Mouse (Mus musculus): ENCODE measurements around the gene Grap2. TPM values are rescaled to one million over a fixed set of nuclear protein-coding genes. Genes with fewer than 3 reads are reported as not detected.

The Grap2 gene
- polyA plus RNA-seq, 1 experiment from 2014 or later, result 0.86 TPM

DNA sequence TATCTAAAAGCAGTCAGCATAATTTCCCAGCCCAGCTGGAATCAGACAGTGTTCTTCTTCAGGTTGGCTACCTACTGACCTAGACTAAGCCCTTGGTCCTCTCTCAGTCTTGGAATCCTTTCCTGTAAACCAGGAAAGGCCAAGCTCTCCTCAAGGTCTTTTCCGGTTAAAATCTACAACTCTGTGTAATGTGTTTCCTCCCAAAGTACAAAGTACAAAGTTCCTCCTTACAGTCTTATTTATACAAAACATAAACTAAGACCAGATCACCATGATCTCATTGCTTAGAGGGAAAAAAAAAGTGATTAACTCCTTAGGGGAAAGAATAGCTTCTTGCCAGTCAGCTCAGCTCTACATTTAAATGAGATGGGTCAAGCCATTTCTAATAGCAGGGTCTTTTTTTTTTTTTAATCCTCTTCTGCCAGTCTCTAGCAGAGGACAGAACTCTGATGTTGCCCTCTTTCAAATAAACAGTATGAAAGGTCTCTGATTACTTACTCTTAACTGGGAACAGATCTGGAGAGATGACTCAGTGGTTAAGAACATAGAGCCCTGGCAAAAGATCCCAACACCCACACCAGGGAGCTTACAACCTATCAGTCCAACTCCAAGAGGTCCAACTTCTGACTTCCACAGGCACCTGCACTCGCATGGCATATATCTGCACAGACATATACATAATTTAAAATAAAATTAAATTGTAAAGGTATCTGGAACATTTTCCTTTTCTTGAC, 69.5 kb downstream of the Grap2 start:
- peaks cover 21% of the 10 kb centered on the region for H3K4me1 ChIP-seq (ENCODE audit: control insufficient read depth, insufficient read depth, low read length)
- 49% methylated on average over 2 of the region's 2 CpGs for WGBS
- H3K4me2 ChIP-seq (ENCODE audit: low read depth, low read length), result no peak overlapping the region
- H3K9me3 ChIP-seq (ENCODE audit: control insufficient read depth, low read length), result no peaks in the 10 kb centered on the region
- no peak overlapping the region for H3K4me3 ChIP-seq (ENCODE audit: low read length)
- H3K27ac ChIP-seq (ENCODE audit: low read length), result peak overlapping the region; percentile 60; the same call in 1 of the 2 replicates
- no peaks in the 10 kb centered on the region for H3K27me3 ChIP-seq (replicated peaks; ENCODE audit: control insufficient read depth, insufficient read depth, low read length)
- no peaks in the 10 kb centered on the region for H3K36me3 ChIP-seq (ENCODE audit: control insufficient read depth, insufficient read depth, low read length)
- no peak overlapping the region for H3K9ac ChIP-seq (ENCODE audit: low read depth, low read length)
- peak; percentile 34; the same call in 1 of the 2 replicates for ATAC-seq

DNA sequence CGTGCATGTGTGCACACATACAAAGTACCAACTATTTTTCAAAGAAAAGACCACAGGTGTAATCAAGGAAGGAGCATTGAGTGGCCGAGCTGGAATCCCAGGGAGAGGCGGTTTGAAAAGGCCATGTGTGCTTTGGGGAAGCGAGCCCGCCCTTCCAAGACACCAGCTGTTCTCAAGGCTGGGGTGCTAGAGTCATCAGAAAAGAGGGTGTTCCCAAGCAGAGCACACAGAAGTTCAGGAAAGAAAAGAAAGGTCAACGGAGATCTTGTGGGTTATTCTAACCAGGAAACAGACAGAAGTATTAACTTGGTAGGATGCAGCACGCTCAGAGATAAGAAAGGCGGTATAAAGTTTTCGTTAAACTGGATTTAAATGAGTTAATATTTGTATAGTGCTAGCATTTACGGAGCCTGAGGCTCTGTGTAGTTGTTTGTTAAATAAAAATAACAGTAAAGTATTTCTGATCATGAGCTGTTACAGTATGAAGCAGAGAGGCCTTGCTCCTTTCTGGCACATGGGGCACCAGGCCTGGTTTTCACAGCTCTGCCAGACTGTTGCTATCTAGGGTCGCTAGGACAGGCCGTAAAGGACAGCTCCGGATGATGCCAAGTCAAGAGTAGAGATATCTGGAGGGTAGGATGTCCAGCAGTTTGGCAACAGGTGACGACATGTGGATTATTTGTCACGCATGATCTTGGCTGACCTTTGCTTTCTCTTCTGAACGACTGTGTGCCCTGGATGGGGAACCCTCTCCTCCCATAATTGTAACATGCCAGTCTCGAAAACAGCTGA, 72.8 kb downstream of the Grap2 start:
- WGBS, result 71% methylated on average over 17 of the region's 17 CpGs
- no peaks in the 10 kb centered on the region for H3K36me3 ChIP-seq (ENCODE audit: control insufficient read depth, insufficient read depth, low read length)
- H3K4me2 ChIP-seq (ENCODE audit: low read depth, low read length), result no peak overlapping the region
- no peak overlapping the region for H3K27ac ChIP-seq (ENCODE audit: low read length)
- no peaks in the 10 kb centered on the region for H3K9me3 ChIP-seq (ENCODE audit: control insufficient read depth, low read length)
- no peak overlapping the region for H3K4me3 ChIP-seq (ENCODE audit: low read length)
- H3K27me3 ChIP-seq (replicated peaks; ENCODE audit: control insufficient read depth, insufficient read depth, low read length), result no peaks in the 10 kb centered on the region
- no peak overlapping the region for H3K9ac ChIP-seq (ENCODE audit: low read depth, low read length)
- peak; percentile 49 for ATAC-seq
- peaks cover 14% of the 10 kb centered on the region for H3K4me1 ChIP-seq (ENCODE audit: control insufficient read depth, insufficient read depth, low read length)

DNA sequence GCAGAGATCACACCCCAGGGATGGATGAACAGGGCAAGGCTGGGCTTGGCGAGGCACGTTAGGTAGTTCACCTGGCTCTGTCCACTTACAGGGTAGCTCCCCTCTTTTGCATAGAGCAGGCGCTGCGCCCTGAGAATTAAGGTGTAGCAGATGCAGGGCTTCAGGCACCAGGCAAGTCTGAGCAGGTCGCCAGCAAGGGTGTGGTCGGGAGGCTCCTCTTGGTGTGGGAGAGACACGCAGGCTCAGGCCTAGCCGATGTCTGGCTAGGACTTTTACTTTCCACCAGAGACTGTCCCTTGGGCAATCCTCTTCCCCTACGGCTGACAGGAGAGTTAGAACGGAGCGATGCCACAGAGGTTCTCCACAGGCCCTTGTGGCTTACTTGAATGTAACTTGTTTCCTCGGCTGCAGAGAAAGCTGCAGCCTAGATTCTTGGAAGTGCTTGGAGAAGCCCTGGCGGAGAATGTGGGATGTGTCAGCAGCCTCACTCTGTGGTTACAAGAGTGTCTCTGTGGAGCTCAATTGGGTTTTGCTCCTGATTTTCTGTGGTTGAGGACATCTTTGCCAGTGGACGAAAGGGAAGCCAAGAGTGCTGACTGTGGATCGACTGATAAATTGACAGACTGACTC, 76.7 kb downstream of the Grap2 start:
- Histone ChIP-seq H3K4me1 (ENCODE audit: control insufficient read depth, insufficient read depth, low read length) (0 out of 2 replicates have a peak, but pooled peaks cover 6% of the 10 kb centered on the region), H3K4me3 (ENCODE audit: low read length) (no peak overlapping the region), H3K27ac (ENCODE audit: low read length) (no peak overlapping the region), H3K4me2 (ENCODE audit: low read depth, low read length) (no peak overlapping the region), H3K36me3 (ENCODE audit: control insufficient read depth, insufficient read depth, low read length) (no peaks in the 10 kb centered on the region), H3K9ac (ENCODE audit: low read depth, low read length) (0 out of 2 replicates have a peak overlapping the region, but pooled peaks have one; percentile 10), H3K27me3 (replicated peaks; ENCODE audit: control insufficient read depth, insufficient read depth, low read length) (0 out of 2 replicates have a peak, but pooled peaks cover 2% of the 10 kb centered on the region), H3K9me3 (ENCODE audit: control insufficient read depth, low read length) (no peaks in the 10 kb centered on the region)
- 68% methylated on average over 15 of the region's 15 CpGs for WGBS
- ATAC-seq, result no peak

DNA sequence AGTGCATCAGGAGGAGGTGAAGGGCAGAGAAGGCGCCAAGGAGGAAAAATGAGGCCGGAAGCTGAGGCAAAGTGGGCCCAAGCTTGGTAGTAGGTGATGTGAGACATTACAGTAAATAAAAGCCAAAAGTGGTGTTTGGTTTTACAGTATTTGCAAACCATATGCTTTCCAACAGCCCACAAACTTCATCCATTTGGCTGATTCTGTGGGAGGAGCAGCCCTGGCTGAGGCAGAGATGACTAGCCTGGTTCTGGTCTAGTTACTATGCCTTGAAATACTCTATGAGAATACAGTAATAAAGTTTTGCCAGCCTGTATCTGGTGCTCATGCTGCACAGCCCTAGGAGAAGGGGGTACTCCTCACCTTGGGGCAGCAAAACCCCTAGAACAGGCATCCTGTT, 78.0 kb downstream of the Grap2 start:
- no peak for ATAC-seq
- H3K4me1 ChIP-seq (ENCODE audit: control insufficient read depth, insufficient read depth, low read length), result 0 out of 2 replicates have a peak, but pooled peaks cover 6% of the 10 kb centered on the region
- H3K4me3 ChIP-seq (ENCODE audit: low read length), result no peak overlapping the region
- H3K9ac ChIP-seq (ENCODE audit: low read depth, low read length), result no peak overlapping the region
- H3K9me3 ChIP-seq (ENCODE audit: control insufficient read depth, low read length), result no peaks in the 10 kb centered on the region
- H3K4me2 ChIP-seq (ENCODE audit: low read depth, low read length), result no peak overlapping the region
- no peak overlapping the region for H3K27ac ChIP-seq (ENCODE audit: low read length)
- no peaks in the 10 kb centered on the region for H3K36me3 ChIP-seq (ENCODE audit: control insufficient read depth, insufficient read depth, low read length)
- H3K27me3 ChIP-seq (replicated peaks; ENCODE audit: control insufficient read depth, insufficient read depth, low read length), result 0 out of 2 replicates have a peak, but pooled peaks cover 2% of the 10 kb centered on the region
- WGBS, result 91% methylated on average over 2 of the region's 2 CpGs

DNA sequence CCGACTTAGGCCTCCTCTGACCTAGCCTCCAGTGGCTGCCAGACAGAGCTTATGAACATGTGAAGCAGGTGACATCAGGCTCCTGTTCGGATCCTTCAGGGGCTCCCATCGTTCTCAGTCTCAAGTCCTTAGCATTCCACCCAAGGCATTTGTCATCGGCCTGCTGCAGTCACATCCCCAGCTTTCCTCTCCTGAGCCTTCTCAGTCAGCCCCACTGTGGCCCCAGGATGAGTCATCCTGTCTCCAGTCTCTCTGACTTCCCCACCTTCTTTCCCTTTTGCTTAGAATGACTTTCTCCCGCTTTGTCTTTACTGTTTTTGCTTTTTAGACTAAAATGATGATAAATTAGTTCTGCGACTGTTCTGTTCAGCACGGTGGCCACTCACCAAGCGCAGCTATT, 81.5 kb downstream of the Grap2 start:
- H3K27me3 ChIP-seq (replicated peaks; ENCODE audit: control insufficient read depth, insufficient read depth, low read length), result 0 out of 2 replicates have a peak, but pooled peaks cover 2% of the 10 kb centered on the region
- WGBS, result 60% methylated on average over 8 of the region's 8 CpGs
- 0 out of 2 replicates have a peak, but pooled peaks cover 6% of the 10 kb centered on the region for H3K4me1 ChIP-seq (ENCODE audit: control insufficient read depth, insufficient read depth, low read length)
- no peak overlapping the region for H3K9ac ChIP-seq (ENCODE audit: low read depth, low read length)
- no peak overlapping the region for H3K27ac ChIP-seq (ENCODE audit: low read length)
- no peaks in the 10 kb centered on the region for H3K9me3 ChIP-seq (ENCODE audit: control insufficient read depth, low read length)
- no peaks in the 10 kb centered on the region for H3K36me3 ChIP-seq (ENCODE audit: control insufficient read depth, insufficient read depth, low read length)
- no peak overlapping the region for H3K4me3 ChIP-seq (ENCODE audit: low read length)
- no peak overlapping the region for H3K4me2 ChIP-seq (ENCODE audit: low read depth, low read length)
- ATAC-seq, result no peak

DNA sequence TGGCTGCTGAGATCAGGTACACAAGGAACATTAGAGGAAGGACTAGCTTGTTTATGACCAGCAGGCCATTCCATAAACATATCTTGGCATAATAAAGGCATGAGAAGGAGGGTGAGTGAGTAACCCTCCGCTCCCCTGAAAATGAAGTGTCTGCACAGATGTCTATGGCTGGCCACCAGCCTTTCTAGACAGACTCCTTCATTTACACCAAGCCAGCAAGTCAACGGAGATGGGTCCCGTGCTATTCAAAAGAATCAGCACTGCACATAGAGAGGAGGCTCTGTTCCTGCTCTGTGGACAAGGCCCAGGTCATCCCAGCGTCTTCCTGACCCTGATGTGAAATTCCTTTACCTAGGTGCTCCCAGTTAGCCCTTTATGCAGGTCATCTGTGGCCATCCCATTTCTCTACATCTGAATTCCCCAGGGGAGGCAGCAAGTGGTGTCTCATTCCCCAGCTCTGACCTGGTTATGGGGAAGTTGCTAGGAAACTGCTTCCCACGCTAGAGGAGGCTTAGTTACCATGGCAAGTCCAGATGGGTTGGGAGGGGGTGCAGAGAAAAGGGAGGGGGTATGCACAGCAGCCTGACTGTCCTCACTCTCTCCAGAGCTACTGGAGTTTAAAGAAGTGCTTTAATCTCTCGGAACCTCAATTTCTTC, 86.5 kb downstream of the Grap2 start:
- Histone ChIP-seq H3K4me3 (ENCODE audit: low read length) (no peak overlapping the region), H3K4me1 (ENCODE audit: control insufficient read depth, insufficient read depth, low read length) (0 out of 2 replicates have a peak, but pooled peaks cover 4% of the 10 kb centered on the region), H3K36me3 (ENCODE audit: control insufficient read depth, insufficient read depth, low read length) (no peaks in the 10 kb centered on the region), H3K9ac (ENCODE audit: low read depth, low read length) (no peak overlapping the region), H3K27me3 (replicated peaks; ENCODE audit: control insufficient read depth, insufficient read depth, low read length) (no peaks in the 10 kb centered on the region), H3K9me3 (ENCODE audit: control insufficient read depth, low read length) (no peaks in the 10 kb centered on the region), H3K27ac (ENCODE audit: low read length) (no peak overlapping the region), H3K4me2 (ENCODE audit: low read depth, low read length) (no peak overlapping the region)
- ATAC-seq, result no peak
- WGBS, result 58% methylated on average over 6 of the region's 6 CpGs

DNA sequence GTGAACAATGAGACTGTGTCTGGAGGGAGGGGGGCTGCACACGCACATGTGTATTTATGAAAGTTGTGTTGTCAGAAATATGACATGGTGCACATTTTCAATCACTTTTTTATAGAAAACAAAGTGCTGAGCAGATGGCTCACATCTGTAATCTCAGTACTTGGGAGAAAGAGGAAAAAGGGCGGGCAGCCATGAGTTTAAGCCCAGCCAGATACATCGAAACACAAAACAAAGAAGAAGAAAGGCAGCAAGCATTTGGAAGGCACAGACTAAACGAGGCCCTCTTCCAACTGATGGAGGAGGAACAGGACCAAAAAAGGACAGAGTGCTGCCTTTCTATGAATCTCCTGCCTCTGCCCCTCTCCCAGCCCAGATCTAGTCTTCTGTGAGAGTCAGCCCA, 88.6 kb downstream of the Grap2 start:
- H3K36me3 ChIP-seq (ENCODE audit: control insufficient read depth, insufficient read depth, low read length), result no peaks in the 10 kb centered on the region
- ATAC-seq, result no peak
- WGBS, result 42% methylated on average over 4 of the region's 4 CpGs

DNA sequence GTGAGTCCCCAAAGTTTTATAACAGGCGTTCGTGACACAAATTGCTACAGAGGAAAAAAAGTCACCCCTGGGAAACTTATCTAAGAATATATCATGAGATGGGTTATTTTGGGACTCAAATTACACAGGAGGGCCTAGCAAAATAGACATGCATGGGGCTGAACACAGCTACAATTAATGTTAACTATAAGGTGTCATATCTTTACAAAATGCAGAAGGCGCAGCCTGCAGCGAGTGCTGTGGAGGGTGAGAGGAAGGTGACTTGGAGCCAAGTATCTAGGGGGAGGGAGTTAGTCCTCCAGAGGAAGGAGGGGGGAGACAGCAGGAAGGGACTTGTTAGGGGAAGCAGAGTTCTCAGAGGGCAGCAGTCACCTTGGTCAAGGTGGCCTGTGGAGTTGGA, 92.0 kb downstream of the Grap2 start:
- Histone ChIP-seq H3K4me2 (ENCODE audit: low read depth, low read length) (no peak overlapping the region), H3K27ac (ENCODE audit: low read length) (no peak overlapping the region), H3K4me3 (ENCODE audit: low read length) (no peak overlapping the region), H3K27me3 (replicated peaks; ENCODE audit: control insufficient read depth, insufficient read depth, low read length) (no peaks in the 10 kb centered on the region), H3K4me1 (ENCODE audit: control insufficient read depth, insufficient read depth, low read length) (0 out of 2 replicates have a peak, but pooled peaks cover 4% of the 10 kb centered on the region), H3K9ac (ENCODE audit: low read depth, low read length) (no peak overlapping the region), H3K9me3 (ENCODE audit: control insufficient read depth, low read length) (no peaks in the 10 kb centered on the region), H3K36me3 (ENCODE audit: control insufficient read depth, insufficient read depth, low read length) (no peaks in the 10 kb centered on the region)
- no peak for ATAC-seq
- WGBS, result 70% methylated on average over 4 of the region's 4 CpGs

More for the DNA sequence above, 88.6 kb downstream of the Grap2 start:
- H3K27me3 ChIP-seq (replicated peaks; ENCODE audit: control insufficient read depth, insufficient read depth, low read length), result no peaks in the 10 kb centered on the region
- 0 out of 2 replicates have a peak, but pooled peaks cover 4% of the 10 kb centered on the region for H3K4me1 ChIP-seq (ENCODE audit: control insufficient read depth, insufficient read depth, low read length)
- H3K9me3 ChIP-seq (ENCODE audit: control insufficient read depth, low read length), result no peaks in the 10 kb centered on the region
- H3K9ac ChIP-seq (ENCODE audit: low read depth, low read length), result no peak overlapping the region
- H3K4me2 ChIP-seq (ENCODE audit: low read depth, low read length), result no peak overlapping the region
- no peak overlapping the region for H3K27ac ChIP-seq (ENCODE audit: low read length)
- H3K4me3 ChIP-seq (ENCODE audit: low read length), result no peak overlapping the region

Measured in intestine, embryonic 16.5 days (tissue).